Mouse (Mus musculus) brain, embryonic 14.5 days (tissue): ENCODE data around the gene Gfy.

Source experiments
- CTCF ChIP-seq: fragments of 200-500 bp; IDR thresholded peaks from 2 replicates; pipeline ENCODE4 v1.5.1; 2012; ENCODE audit warnings: inconsistent platforms, mild to moderate bottlenecking, moderate library complexity, borderline replicate concordance; ENCODE audit not compliant: insufficient read depth, insufficient read length; ENCODE audit errors: extremely low read depth
- POLR2A ChIP-seq: fragments of 200-500 bp; IDR thresholded peaks from 2 replicates; pipeline ENCODE4 v1.6.1; 2012; ENCODE audit warnings: mild to moderate bottlenecking, inconsistent platforms, borderline replicate concordance; ENCODE audit not compliant: poor library complexity, insufficient read depth, insufficient read length, severe bottlenecking; ENCODE audit errors: extremely low read depth

DNA sequence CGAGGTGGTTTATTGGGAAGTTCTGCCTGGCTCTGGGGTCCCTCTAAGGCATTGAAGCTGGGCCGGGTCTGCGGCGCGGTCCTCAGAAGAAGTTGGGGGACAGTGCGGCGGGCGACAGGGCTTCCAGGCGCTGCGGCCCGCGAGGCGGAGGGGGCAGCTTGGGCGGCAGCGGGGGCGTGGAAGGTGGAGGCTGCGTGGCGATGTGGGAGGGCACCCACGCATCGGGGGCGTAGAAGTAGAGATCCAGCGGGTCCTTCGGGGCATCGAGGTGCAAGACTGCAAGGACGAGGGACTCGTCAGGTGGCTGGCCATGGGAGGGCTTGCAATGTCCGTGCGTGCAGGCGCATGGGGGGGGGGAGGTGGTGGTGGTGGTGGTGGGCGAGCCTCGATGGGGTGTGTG lies 3.0 kb downstream of the Gfy start:
- no peak for TF ChIP-seq CTCF
- no peak for TF ChIP-seq POLR2A
